Mouse (Mus musculus) kidney, adult 2 months (tissue): Measurements from ENCODE around the gene Grk3. TPM values are rescaled to one million over a fixed set of nuclear protein-coding genes. Genes with fewer than 3 reads are reported as not detected.

ENCODE experiments used
- DNase-seq: peaks from one replicate; pipeline ENCODE4 v3.0.0; 2021
- H3K27ac ChIP-seq: fragments of 200-500 bp; 2 replicates; pipeline ENCODE4 v1.5.1; 2012; ENCODE audit warnings: low read depth, low read length, control low read depth, inconsistent platforms; ENCODE audit not compliant: insufficient read depth
- H3K27me3 ChIP-seq: fragments of 200-500 bp; replicated peaks from 2 replicates; pipeline ENCODE4 v1.6.1; 2012; ENCODE audit warnings: mild to moderate bottlenecking, moderate library complexity, low read length, inconsistent platforms; ENCODE audit not compliant: control insufficient read depth, insufficient read depth
- H3K36me3 ChIP-seq: fragments of 200-500 bp; 2 replicates; pipeline ENCODE4 v1.6.1; 2012; ENCODE audit warnings: mild to moderate bottlenecking, moderate library complexity, low read length, inconsistent platforms; ENCODE audit not compliant: control insufficient read depth, insufficient read depth
- H3K4me1 ChIP-seq: fragments of 200-500 bp; 2 replicates; pipeline ENCODE4 v1.6.1; 2011; ENCODE audit warnings: low read length; ENCODE audit not compliant: control insufficient read depth, insufficient read depth
- H3K4me3 ChIP-seq: fragments of 200-500 bp; 2 replicates; pipeline ENCODE4 v1.5.1; 2011; ENCODE audit warnings: mild to moderate bottlenecking, low read depth, low read length, control low read depth; ENCODE audit not compliant: insufficient read depth
- CTCF ChIP-seq: fragments of 200-500 bp; conservative IDR thresholded peaks from 2 replicates; pipeline ENCODE4 v1.5.1; 2011; ENCODE audit warnings: low read depth, mild to moderate bottlenecking, control low read depth, low read length, moderate library complexity, mixed read lengths; ENCODE audit not compliant: insufficient read depth, insufficient read length
- POLR2A ChIP-seq: fragments of 200-500 bp; IDR thresholded peaks from one replicate; pipeline ENCODE4 v1.6.1; 2011; ENCODE audit warnings: low read depth, low read length, control low read depth
- WGBS: fragments of 180-500 bp; shearing (Covaris S2); methylation state at CpG from one replicate; pipeline ENCODE4 v1.1.7; 2018; 5-methylcytosine and 5-hydroxymethylcytosine counted together
- polyA plus RNA-seq: library from polyadenylated mRNA; depleted of rRNA; stranded (reverse); fragments of >200 nt; gene quantifications from 2 replicates; pipeline ENCODE4 v1.2.3, GENCODE M21; 2012

Grk3 gene
- polyA plus RNA-seq, 1 experiment: 5.9 TPM

DNA sequence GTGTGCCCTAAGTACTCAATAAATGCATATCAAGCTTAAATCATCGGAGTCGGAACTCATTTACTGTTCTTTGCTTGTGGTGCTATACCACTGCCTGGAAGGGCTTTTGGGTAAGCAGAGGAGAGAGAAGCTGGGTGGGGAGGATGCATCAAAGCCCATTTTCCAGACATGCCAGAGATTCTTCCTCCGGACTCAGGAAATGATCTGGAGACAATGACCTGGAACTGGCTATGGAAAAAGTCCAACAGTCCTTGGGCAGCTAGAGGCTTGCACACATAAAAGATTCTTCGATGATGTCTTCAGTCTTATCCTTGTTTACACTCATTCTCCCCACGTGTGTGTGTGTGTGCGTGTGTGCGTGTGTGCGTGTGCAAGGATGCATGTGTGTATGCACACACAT lies 80.2 kb downstream of the Grk3 start:
- Histone ChIP-seq H3K4me1 (no peaks in the 10 kb centered on the region), H3K4me3 (no peak overlapping the region), H3K27ac (no peak overlapping the region), H3K36me3 (no peaks in the 10 kb centered on the region), H3K27me3 (no peaks in the 10 kb centered on the region)
- TF ChIP-seq CTCF (no peak), POLR2A (no peak)
- WGBS: 76% methylated on average over 8 of the region's 8 CpGs
- DNase-seq: peak; percentile 58

DNA sequence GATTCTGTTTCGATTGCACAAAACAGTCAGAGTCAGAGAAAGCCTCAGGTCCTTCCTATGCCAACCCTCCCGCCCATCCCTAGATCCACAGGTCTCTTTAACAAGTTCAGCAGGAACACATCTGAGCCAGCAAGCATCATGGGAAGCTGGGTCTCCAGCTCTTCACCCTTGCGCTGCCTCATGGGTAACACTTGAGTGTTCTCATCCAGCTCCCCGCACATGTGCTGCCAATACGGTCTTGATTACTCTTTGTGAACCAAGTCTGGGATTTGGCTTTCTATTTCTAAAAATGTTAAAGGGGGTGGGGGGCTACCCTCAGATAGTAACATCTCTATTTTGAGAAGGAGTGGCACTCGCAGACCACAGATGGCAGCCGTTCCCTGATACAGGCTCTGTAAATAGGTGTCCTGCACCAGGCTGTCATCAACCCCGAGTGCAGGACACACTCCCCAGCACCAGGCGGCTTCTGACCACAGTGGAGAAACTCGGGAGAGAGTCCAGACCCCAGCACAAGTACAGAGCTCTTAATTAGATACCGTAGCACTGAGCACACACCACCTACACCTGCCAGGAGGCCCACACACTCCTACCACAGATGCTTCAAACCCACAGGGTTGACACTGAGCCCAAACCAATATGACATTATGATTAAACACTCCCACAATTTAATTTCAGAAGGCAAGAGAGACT lies 82.6 kb downstream of the Grk3 start:
- Histone ChIP-seq H3K27me3 (no peaks in the 10 kb centered on the region), H3K36me3 (no peaks in the 10 kb centered on the region), H3K4me3 (no peak overlapping the region), H3K27ac (no peak overlapping the region), H3K4me1 (no peaks in the 10 kb centered on the region)
- TF ChIP-seq CTCF: no peak
- no peak for TF ChIP-seq POLR2A
- WGBS: 88% methylated on average over 11 of the region's 11 CpGs
- DNase-seq: no peak

DNA sequence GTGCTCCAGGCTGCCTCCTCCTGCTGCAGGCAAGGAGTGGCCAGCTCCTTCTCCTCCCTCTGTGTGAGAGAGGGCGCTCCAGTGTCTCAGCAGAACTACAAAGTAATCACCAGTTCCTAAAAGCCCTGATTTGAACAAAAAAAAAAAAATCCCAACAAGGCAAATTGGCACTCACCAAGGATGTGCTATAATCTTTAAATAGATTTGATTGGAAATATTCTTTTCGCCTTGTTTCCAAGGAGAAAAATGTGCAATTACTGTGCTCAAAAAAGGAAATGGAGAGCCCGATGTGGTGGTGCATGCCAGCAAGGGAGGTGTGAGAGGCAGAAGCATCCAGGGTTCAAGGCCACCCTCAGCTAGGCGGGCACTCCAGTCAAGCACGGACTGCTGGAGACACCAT lies 83.7 kb downstream of the Grk3 start:
- no peak overlapping the region for H3K27ac ChIP-seq
- 86% methylated on average over 5 of the region's 5 CpGs for WGBS
- DNase-seq: no peak
- no peak for TF ChIP-seq CTCF
- no peak for TF ChIP-seq POLR2A
- H3K27me3 ChIP-seq: no peaks in the 10 kb centered on the region
- H3K4me1 ChIP-seq: no peaks in the 10 kb centered on the region
- no peak overlapping the region for H3K4me3 ChIP-seq
- no peaks in the 10 kb centered on the region for H3K36me3 ChIP-seq

DNA sequence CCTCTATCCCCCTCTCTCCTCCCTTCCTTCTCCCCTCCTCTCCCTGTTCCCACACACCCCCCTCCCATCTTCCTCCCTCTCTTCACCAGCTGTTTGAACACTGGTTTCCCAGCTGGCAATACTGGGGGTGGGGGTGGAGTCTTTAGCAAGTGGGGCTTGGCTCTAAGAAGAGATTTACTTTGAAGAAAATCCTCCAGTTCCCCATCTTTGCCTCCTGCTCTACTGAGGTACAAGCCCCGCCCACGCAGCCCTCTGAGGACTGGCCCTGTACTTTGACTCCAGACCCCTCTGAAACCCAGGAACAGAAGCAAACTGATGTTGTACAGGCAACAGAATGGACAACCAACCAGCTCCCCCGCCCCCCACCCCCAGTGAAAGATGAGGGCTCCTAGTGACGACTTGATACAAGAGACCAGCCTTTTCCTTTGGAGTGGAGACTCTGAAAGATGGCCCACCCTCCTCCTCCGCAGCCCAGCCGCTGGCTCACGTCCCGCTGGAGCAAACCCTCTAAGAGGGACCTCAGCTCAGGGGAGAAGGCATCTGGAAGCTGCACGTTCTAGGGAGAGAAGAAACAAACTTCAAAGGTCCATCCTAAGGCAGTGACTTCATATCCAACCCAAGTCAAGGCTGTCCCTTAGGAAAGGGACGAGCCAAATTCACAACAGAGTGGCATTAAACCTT lies 87.2 kb downstream of the Grk3 start:
- no peak for TF ChIP-seq CTCF
- TF ChIP-seq POLR2A: no peak
- no peaks in the 10 kb centered on the region for H3K27me3 ChIP-seq
- WGBS: 46% methylated on average over 10 of the region's 10 CpGs
- no peaks in the 10 kb centered on the region for H3K4me1 ChIP-seq
- no peaks in the 10 kb centered on the region for H3K36me3 ChIP-seq
- H3K27ac ChIP-seq: no peak overlapping the region
- no peak for DNase-seq
- H3K4me3 ChIP-seq: no peak overlapping the region

DNA sequence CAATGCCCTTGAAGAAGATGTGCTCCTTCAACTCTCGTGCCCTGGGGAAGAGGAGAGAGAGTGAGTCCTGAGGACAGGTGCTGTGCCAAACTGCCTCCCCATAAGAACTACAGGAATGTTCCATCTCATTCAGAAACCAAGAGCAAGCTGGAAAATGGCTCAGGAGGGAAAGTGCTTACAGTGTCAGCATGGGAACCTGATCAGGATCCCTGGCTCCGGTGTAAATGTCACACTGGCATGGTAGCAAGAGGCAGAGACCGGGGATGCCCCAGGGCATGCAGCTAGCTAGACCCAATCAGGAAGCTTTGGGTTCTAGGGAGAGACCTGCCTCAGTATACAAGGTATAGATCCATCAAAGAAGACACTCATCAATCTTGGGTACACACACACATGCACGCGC lies 90.2 kb downstream of the Grk3 start:
- peaks cover 6% of the 10 kb centered on the region; the same call in 1 of the 2 replicates for H3K4me1 ChIP-seq
- no peak for TF ChIP-seq CTCF
- TF ChIP-seq POLR2A: no peak
- no peak for DNase-seq
- H3K4me3 ChIP-seq: no peak overlapping the region
- no peaks in the 10 kb centered on the region for H3K36me3 ChIP-seq
- 95% methylated on average over 5 of the region's 5 CpGs for WGBS
- no peaks in the 10 kb centered on the region for H3K27me3 ChIP-seq
- H3K27ac ChIP-seq: no peak overlapping the region

DNA sequence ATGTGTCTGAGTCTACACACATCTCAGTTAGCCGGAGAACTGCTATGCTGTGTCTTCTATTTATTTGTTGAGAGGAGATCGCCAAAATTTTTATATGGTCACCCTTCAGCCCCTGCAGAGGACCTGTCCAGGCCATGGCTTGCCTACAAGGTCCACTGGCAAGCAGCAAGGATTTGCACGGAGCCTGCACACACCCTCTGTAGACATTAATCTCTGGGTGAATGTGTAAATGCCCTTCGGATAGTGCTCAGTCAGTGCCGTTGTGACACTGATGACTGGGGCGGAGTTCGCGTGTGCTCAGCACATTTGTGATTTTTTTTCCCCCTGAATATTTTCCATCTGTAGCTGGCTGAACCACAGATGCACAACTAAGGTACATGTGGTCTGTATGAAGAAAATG lies 90.8 kb downstream of the Grk3 start:
- no peaks in the 10 kb centered on the region for H3K27me3 ChIP-seq
- H3K27ac ChIP-seq: no peak overlapping the region
- H3K4me1 ChIP-seq: peaks cover 6% of the 10 kb centered on the region; the same call in 1 of the 2 replicates
- no peak for TF ChIP-seq POLR2A
- no peak for TF ChIP-seq CTCF
- peak; percentile 60 for DNase-seq
- no peak overlapping the region for H3K4me3 ChIP-seq
- WGBS: 72% methylated on average over 8 of the region's 8 CpGs
- no peaks in the 10 kb centered on the region for H3K36me3 ChIP-seq

DNA sequence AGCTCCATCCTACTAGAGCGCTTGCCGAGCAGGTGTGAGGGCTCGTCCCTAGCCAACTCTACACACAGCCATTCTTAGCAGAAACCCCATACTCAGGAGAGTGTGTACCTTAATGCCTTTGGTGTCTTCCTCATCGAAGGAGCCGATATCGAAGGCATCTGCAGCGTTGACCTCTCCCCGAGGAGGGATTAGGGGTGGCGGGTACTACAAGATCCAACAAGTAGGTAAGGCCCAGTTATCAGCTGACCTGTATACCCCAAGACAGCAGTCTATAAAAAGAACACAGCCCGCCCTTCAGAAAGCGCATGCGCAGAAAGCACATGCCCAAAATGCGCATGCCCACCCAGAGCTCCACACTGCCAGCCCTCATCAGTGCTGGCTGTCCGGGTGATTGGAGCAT lies 91.8 kb downstream of the Grk3 start:
- peaks cover 6% of the 10 kb centered on the region; the same call in 1 of the 2 replicates for H3K4me1 ChIP-seq
- TF ChIP-seq POLR2A: no peak
- no peak for TF ChIP-seq CTCF
- no peak overlapping the region for H3K4me3 ChIP-seq
- H3K27me3 ChIP-seq: no peaks in the 10 kb centered on the region
- 97% methylated on average over 14 of the region's 14 CpGs for WGBS
- DNase-seq: no peak
- no peaks in the 10 kb centered on the region for H3K36me3 ChIP-seq
- no peak overlapping the region for H3K27ac ChIP-seq
